Mouse (Mus musculus) embryonic facial prominence, embryonic 15.5 days (tissue): ENCODE results near the gene Kxd1. TPM values are rescaled to one million over a fixed set of nuclear protein-coding genes. Genes with fewer than 3 reads are reported as not detected.

ENCODE experiments used
- ATAC-seq: fragments of 200-750 bp; cut with Nextera tagmentation; 2 replicates; pipeline ENCODE4 v1.8.0; 2017; ENCODE audit warnings: low read depth, moderate TSS enrichment; ENCODE audit not compliant: insufficient number of reproducible peaks, low FRiP score, low TSS enrichment
- H3K27ac ChIP-seq: fragments of 300-500 bp; sonication (generic); replicated peaks from 2 replicates; pipeline ENCODE4 v1.5.1; 2015; ENCODE audit warnings: mild to moderate bottlenecking, inconsistent platforms
- H3K27me3 ChIP-seq: fragments of 300-500 bp; sonication (generic); 2 replicates; pipeline ENCODE4 v1.6.1; 2015; ENCODE audit warnings: inconsistent platforms
- H3K36me3 ChIP-seq: fragments of 300-500 bp; sonication (generic); 2 replicates; pipeline ENCODE4 v1.6.1; 2015; ENCODE audit warnings: mild to moderate bottlenecking, inconsistent platforms
- H3K4me1 ChIP-seq: fragments of 300-500 bp; sonication (generic); 2 replicates; pipeline ENCODE4 v1.6.1; 2015; ENCODE audit warnings: inconsistent platforms
- H3K4me2 ChIP-seq: fragments of 300-500 bp; sonication (generic); replicated peaks from 2 replicates; pipeline ENCODE4 v1.6.1; 2015; ENCODE audit warnings: mild to moderate bottlenecking, inconsistent platforms
- H3K4me3 ChIP-seq: fragments of 300-500 bp; sonication (generic); replicated peaks from 2 replicates; pipeline ENCODE4 v1.5.1; 2015; ENCODE audit warnings: mild to moderate bottlenecking, inconsistent platforms
- H3K9ac ChIP-seq: fragments of 300-500 bp; sonication (generic); 2 replicates; pipeline ENCODE4 v1.6.1; 2015; ENCODE audit warnings: inconsistent platforms
- H3K9me3 ChIP-seq: fragments of 300-500 bp; sonication (generic); replicated peaks from 2 replicates; pipeline ENCODE4 v1.6.1; 2016; ENCODE audit warnings: inconsistent platforms
- WGBS: fragments of 180-500 bp; shearing (Covaris S2); methylation state at CpG from one replicate; pipeline ENCODE4 v1.1.7; 2015; 5-methylcytosine and 5-hydroxymethylcytosine counted together
- polyA plus RNA-seq: library from polyadenylated mRNA; unstranded; fragments of >200 nt; fragmentation: Nextera tagmentation; extraction: Ambion mirVana; gene quantifications from 2 replicates; pipeline ENCODE4 v1.2.1, GENCODE M21; 2015

Kxd1 gene
- polyA plus RNA-seq, 1 experiment from 2014 or later, result 59.1 TPM

DNA sequence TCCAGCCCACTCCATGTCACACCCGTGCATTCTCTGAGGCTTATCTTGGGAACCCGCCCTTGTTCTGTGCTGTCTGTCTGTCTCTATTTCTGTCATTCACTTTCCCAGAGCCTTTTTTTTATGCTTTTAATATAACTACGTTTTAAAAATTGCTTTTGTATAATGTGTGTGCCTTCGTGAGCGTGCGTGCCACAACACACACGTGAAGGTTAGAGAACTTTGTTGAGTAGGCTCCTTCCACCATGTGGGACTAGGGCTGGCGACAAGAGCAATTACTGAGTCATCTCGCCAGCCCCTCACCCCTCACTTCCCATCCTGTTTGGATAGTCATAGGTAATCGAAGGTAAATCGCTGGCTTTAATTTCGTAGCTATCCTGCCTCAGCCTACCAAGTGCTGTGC lies 25.2 kb downstream of the Kxd1 start:
- no peak for ATAC-seq
- Histone ChIP-seq H3K4me2 (no peak overlapping the region), H3K4me3 (0 out of 2 replicates have a peak overlapping the region, but pooled peaks have one; percentile 10), H3K27ac (peak overlapping the region; percentile 97; the same call in 1 of the 2 replicates), H3K9me3 (no peaks in the 10 kb centered on the region), H3K9ac (no peak overlapping the region), H3K36me3 (peaks cover 13% of the 10 kb centered on the region), H3K27me3 (peaks cover 36% of the 10 kb centered on the region), H3K4me1 (peaks cover 82% of the 10 kb centered on the region)
- WGBS, result 40% methylated on average over 12 of the region's 12 CpGs

DNA sequence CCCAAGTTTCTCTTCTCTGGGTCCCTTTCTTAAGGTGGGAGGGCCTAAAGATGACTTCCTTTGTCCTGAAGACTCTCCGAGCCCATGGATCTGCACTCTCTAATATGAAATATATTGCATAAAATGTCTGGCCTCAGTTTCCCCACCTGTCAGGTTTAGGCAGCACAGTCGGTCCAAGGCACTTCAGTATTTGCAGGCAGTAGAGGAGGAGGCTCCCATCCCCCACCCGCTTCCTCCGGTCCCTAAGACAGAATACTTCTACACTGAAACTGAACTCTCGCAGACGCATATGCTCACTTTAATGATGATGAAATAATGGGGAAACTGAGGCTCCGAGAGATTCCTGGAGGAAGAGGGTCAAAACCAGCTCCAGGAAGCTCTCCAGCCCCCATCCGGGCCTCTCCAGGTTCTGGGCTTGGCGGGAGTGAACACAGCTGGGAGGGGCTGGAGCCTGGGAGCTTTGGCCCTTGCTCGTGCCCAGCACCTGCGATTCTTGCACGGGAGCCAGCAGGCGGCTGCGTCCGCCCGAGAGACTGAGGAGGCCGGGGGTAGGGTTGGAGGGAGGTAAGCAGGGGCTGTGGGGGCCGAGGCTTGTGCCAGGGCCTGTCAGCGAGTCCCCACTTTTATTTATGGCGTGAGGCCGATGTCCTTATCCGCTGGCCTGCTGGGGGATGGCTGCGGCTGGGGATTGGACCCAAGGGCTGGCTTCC lies 25.8 kb downstream of the Kxd1 start:
- Histone ChIP-seq H3K4me1 (peaks cover 78% of the 10 kb centered on the region), H3K9me3 (no peaks in the 10 kb centered on the region), H3K4me2 (no peak overlapping the region), H3K27ac (0 out of 2 replicates have a peak overlapping the region, but pooled peaks have one; percentile 97), H3K27me3 (peaks cover 39% of the 10 kb centered on the region), H3K36me3 (peaks cover 8% of the 10 kb centered on the region), H3K4me3 (no peak overlapping the region), H3K9ac (no peak overlapping the region)
- no peak for ATAC-seq
- WGBS, result 27% methylated on average over 23 of the region's 23 CpGs

DNA sequence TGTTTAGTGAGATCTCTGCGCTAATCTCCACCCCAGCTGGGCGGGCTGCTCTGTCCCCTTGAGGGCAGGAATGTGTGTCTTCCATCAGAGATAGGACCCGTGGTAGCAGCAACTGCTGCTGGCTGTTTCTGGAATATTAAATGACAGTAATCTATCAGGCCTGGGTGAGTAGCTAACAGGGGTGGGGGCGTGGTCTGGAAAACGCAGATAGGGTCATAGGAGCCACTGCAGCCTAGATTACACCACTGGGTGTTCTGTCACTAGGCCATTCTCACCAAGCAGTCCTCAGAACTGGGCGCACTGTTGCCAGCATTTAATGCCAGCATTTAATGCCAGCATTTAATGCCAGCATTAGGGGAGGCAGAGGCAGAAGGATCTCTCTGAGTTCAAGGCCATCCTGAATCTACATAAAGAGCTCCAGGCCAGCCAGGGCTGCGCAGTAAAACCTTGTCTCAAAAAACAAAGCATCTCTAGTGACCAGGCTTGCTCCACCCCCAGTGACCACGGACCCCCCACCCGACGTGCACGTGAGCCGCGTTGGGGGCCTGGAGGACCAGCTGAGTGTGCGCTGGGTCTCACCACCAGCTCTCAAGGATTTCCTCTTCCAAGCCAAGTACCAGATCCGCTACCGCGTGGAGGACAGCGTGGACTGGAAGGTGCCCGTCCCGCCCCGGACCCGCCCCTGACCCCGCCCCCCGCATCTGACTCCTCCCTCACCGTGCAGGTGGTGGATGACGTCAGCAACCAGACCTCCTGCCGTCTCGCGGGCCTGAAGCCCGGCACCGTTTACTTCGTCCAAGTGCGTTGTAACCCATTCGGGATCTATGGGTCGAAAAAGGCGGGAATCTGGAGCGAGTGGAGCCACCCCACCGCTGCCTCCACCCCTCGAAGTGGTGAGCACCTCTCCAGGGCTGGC lies 27.1 kb downstream of the Kxd1 start:
- 15% methylated on average over 39 of the region's 39 CpGs for WGBS
- Histone ChIP-seq H3K4me1 (peaks cover 80% of the 10 kb centered on the region), H3K9me3 (no peaks in the 10 kb centered on the region), H3K27ac (no peak overlapping the region), H3K4me3 (peak overlapping the region; percentile 7; the same call in 1 of the 2 replicates), H3K27me3 (peaks cover 46% of the 10 kb centered on the region), H3K36me3 (peaks cover 6% of the 10 kb centered on the region; the same call in 1 of the 2 replicates), H3K9ac (no peak overlapping the region), H3K4me2 (peak overlapping the region; percentile 36)
- ATAC-seq, result no peak

DNA sequence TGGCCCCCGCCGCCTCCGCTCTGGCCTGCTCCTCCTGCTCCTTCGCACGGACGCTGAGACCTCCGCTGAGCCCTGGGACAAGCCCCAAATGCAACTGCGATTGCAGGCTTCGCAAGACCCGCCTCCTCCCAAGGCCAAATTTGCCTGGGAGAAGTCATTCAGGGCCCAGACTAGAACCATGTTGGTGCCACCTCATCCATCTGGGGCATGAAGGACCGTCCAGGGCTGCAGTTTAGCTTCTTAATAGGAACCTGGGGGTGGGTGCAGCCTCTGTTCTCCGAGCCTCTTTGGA lies 32.0 kb downstream of the Kxd1 start:
- Histone ChIP-seq H3K4me1 (peaks cover 80% of the 10 kb centered on the region), H3K4me2 (peak overlapping the region; percentile 88), H3K36me3 (no peaks in the 10 kb centered on the region), H3K9ac (0 out of 2 replicates have a peak overlapping the region, but pooled peaks have one; percentile 53), H3K27me3 (peaks cover 73% of the 10 kb centered on the region), H3K9me3 (no peaks in the 10 kb centered on the region), H3K27ac (peak overlapping the region; percentile 85), H3K4me3 (peak overlapping the region; percentile 52)
- 10% methylated on average over 12 of the region's 12 CpGs for WGBS
- ATAC-seq, result no peak

DNA sequence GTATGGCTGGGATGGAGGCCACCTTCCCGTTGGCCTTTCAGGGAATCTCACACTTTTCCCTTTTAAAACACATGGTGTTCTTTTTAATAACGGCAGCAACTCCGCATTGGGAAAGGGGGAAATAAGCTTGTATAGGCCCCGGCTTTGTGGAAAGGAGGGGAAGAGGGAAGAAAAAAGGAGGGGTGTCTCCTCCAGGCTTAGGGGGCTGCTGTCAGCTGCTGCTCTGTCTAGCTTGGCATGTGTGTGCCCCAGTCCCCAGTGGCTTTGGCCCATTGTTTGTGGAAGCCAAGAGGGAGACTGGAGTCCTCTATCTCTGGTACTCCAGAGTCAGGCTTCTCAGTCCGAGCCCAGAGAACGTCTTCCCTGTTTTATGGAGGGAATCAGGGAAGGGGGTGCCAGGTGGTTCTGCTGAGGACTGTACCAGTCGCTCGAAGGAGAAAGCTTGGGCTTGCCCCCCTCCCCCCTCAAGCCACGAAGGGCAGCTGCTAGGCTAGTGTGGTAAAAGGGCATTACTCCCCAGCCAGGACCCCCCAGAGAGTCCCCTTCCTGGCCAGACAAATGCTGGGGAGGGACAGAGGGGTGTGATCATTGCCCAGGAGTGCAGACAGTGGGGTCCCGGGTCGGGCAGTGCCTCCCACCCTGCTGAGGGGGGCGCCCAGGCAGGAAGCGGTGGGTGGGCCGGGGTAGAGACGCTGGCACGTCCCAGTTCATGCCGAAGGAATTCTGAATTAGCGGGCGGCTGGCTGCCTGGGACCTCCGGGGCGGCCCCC lies 32.6 kb downstream of the Kxd1 start:
- peak; percentile 43; the same call in 1 of the 2 replicates for ATAC-seq
- Histone ChIP-seq H3K36me3 (no peaks in the 10 kb centered on the region), H3K27me3 (peaks cover 75% of the 10 kb centered on the region), H3K4me3 (peak overlapping the region; percentile 52), H3K9ac (peak overlapping the region; percentile 53; the same call in 1 of the 2 replicates), H3K27ac (peak overlapping the region; percentile 85), H3K9me3 (no peaks in the 10 kb centered on the region), H3K4me2 (peak overlapping the region; percentile 88), H3K4me1 (peaks cover 80% of the 10 kb centered on the region)
- WGBS, result 4% methylated on average over 18 of the region's 21 CpGs

DNA sequence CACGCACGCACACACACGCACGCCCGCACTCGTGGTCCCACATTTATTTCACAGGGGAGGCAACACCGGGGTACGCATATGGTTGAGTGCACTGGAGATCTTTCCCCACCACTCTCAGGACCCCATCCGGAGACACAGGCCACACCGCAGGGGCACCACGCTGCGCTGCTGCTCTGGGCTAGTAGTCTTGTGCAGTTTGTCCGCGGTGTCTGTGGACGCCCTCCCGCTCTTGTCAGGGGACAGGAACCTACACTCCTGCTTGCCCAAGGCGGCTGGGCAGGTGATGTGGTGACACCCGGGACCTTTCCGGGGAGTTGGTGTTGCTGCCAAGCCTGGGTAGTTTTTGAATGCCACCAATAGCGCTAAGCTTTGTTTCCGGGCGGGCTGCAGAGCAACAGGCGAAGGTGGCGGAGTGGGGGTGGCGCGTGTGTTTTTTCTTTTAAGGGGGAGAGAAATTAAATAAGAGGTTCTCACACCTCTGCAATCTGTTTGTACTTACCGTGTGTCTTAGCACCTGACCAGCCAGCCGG lies 33.3 kb downstream of the Kxd1 start:
- ATAC-seq, result no peak
- Histone ChIP-seq H3K27ac (peak overlapping the region; percentile 85), H3K9me3 (no peaks in the 10 kb centered on the region), H3K4me1 (peaks cover 80% of the 10 kb centered on the region), H3K4me3 (peak overlapping the region; percentile 52), H3K4me2 (peak overlapping the region; percentile 88), H3K9ac (peak overlapping the region; percentile 53), H3K36me3 (no peaks in the 10 kb centered on the region), H3K27me3 (peaks cover 75% of the 10 kb centered on the region)
- 5% methylated on average over 28 of the region's 28 CpGs for WGBS

DNA sequence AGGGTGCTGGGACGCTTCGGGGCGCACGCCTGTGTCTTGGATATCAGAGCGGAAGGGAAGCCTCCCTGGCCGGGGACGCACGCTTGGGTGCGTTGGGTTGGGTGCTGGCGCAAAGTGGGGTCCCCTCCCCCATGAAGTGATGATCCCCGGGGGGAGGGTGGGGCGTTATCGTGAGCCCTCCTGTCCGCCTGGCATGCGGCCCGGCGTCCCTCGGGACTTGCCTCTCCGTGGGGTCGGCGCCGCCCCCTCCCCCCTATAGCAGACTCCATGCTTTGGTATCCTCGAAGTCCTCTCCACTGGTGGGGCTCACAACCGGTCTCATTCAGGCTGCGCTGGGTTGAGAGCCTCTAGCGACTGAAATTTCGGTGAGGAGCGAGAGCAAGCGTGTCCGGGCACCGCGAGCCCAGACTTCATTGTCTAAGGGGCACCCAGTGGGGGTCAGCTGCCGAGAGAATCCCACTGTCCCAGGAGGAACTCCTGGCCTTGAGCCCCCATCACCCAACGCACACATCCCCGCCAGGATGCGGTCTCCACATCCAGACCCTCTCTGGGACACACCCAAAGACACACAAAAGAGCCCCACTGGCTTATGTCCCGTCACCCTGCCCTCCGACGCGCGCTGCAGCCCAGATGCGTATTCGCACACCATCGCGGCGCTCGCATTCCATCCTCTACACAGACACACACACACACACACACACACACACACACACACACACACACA lies 33.9 kb downstream of the Kxd1 start:
- Histone ChIP-seq H3K4me3 (peak overlapping the region; percentile 52), H3K27me3 (peaks cover 81% of the 10 kb centered on the region), H3K4me2 (peak overlapping the region; percentile 88), H3K9ac (peak overlapping the region; percentile 53), H3K4me1 (peaks cover 85% of the 10 kb centered on the region), H3K9me3 (no peaks in the 10 kb centered on the region), H3K36me3 (no peaks in the 10 kb centered on the region), H3K27ac (peak overlapping the region; percentile 85)
- no peak for ATAC-seq
- under 1% methylated on average over 47 of the region's 47 CpGs for WGBS

DNA sequence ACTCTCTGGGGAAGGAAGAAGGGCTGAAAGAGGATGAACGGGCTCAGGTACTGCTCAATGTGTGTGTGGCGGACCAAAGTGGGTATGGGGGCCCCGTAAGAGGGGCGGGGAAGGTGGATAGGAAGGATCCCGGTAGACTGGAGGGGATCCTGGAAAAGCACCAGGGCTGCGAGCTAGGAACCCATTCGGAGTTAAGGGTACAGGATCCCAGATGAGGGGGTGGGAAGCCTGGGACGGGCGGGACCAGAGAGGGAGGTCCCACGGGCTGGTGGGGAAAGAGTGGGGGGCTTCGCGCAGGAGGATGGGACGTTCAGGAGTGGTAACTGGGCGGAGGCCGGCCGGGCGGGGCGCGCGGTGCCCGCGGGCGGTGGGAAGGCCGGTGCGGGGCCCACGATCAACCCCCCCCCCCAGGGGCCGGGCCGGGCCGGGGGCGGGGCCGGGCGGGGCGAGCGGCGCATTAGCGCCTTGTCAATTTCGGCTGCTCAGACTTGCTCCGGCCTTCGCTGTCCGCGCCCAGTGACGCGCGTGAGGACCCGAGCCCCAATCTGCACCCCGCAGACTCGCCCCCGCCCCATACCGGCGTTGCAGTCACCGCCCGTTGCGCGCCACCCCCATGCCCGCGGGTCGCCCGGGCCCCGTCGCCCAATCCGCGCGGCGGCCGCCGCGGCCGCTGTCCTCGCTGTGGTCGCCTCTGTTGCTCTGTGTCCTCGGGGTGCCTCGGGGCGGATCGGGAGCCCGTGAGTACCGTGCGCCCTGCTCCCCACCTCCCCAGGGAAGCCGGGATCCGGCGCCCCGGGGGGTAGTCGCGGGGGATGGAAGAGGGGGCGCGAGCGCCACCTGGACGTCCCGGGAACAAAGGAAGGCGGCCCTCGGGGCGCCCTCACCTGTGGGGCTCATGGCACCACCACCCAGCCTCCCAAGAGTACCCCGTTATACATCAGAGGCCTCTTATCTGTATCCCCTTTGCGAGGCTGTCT lies 34.8 kb downstream of the Kxd1 start, which contains the start of gene Crlf1:
Gene Crlf1, plus strand, starts transcription at position 495 of the 977 bp plus-strand sequence.
- peaks cover 89% of the 10 kb centered on the region for H3K4me1 ChIP-seq
- H3K9me3 ChIP-seq, result no peaks in the 10 kb centered on the region
- WGBS, result under 1% methylated on average over 85 of the region's 93 CpGs
- peak; percentile 43; the same call in 1 of the 2 replicates for ATAC-seq
- peak within 1 kb of the TSS; percentile 53 for H3K9ac ChIP-seq
- H3K27me3 ChIP-seq, result peaks cover 85% of the 10 kb centered on the region
- H3K36me3 ChIP-seq, result no peaks in the 10 kb centered on the region
- H3K27ac ChIP-seq, result peak within 1 kb of the TSS; percentile 85
- peak within 1 kb of the TSS; percentile 52 for H3K4me3 ChIP-seq
- H3K4me2 ChIP-seq, result peak within 1 kb of the TSS; percentile 88

DNA sequence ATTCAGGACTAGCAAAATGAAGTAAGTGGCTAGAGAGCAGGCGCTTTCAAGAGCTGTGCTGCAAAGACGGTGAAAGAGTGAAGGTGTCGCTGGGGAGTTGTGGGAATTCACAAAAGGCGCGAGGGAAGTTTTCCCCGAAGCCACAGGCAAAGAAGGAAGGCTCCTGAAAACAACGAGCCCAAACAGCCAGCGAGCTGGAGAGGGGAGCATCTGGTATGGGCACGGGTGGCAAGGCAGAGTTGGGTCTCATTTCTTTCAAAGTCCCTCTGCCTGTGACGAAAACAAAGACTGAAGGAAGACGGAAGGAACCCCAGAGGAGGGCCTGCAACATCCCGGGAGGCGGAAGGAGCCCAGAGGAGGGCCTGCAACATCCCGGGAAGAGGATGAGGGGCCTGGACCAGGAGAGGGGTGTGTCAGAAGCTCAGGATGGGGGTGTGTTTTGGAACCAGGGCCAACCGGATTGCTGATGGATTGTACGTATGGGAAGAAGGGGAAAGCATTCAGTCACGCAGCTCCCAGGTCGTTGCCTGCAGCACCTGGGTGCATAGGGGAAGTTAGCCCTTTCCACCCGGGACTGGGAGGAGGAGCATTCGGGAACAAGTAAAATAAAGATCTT lies 36.8 kb downstream of the Kxd1 start:
- H3K4me2 ChIP-seq, result peak overlapping the region; percentile 88
- no peaks in the 10 kb centered on the region for H3K36me3 ChIP-seq
- no peak for ATAC-seq
- peaks cover 93% of the 10 kb centered on the region for H3K27me3 ChIP-seq
- peak overlapping the region; percentile 51 for H3K27ac ChIP-seq
- H3K9me3 ChIP-seq, result no peaks in the 10 kb centered on the region
- no peak overlapping the region for H3K9ac ChIP-seq
- 0 out of 2 replicates have a peak overlapping the region, but pooled peaks have one; percentile 7 for H3K4me3 ChIP-seq
- 7% methylated on average over 20 of the region's 20 CpGs for WGBS
- peaks cover 89% of the 10 kb centered on the region for H3K4me1 ChIP-seq
